Mouse (Mus musculus): ENCODE results near the gene Plekha8. TPM values are rescaled to one million over a fixed set of nuclear protein-coding genes. Genes with fewer than 3 reads are reported as not detected.

Gene Plekha8
- polyA plus RNA-seq, 2 experiments = 1.7 to 2.6 TPM

- Histone ChIP-seq H3K9me3 (ENCODE audit: control insufficient read depth, low read length) (no peaks in the 10 kb centered on the region), H3K9ac (replicated peaks) (no peak overlapping the region), H3K27me3 (ENCODE audit: control insufficient read depth, insufficient read depth, low read length) (no peaks in the 10 kb centered on the region), H3K27ac (no peak overlapping the region), H3K4me1 (replicated peaks; ENCODE audit: control insufficient read depth in 2 of 2, insufficient read depth in 2 of 2, low read length in 1 of 2) (peaks cover 0 to 2% of the 10 kb centered on the region in 2 experiments; a peak in 1 of 4 replicates), H3K36me3 (replicated peaks; ENCODE audit: control insufficient read depth, insufficient read depth, low read depth) (no peaks in the 10 kb centered on the region), H3K4me3 (ENCODE audit: insufficient read depth in 1 of 2, low read depth in 2 of 2, low read length in 2 of 2) (no peak overlapping the region), H3K4me2 (ENCODE audit: low read depth) (no peak overlapping the region)
- DNase-seq (ENCODE audit: low read depth in 3 of 3, low spot score in 3 of 3) (no peak), ATAC-seq (ENCODE audit: insufficient read depth) (no peak)
- TF ChIP-seq CTCF (IDR thresholded peaks at IDR 0.05; ENCODE audit: low read depth) (no peak), EP300 (IDR thresholded peaks at IDR 0.05; ENCODE audit: low read depth) (no peak)
- WGBS (ENCODE audit: insufficient replicate concordance) = 77% methylated on average over 8 of the region's 8 CpGs
Measured at GRCm38 (mm10) chr6:54586911-54587310, 8.0 kb upstream of the Plekha8 start.

- no peaks in the 10 kb centered on the region for H3K36me3 ChIP-seq (replicated peaks; ENCODE audit: control insufficient read depth, insufficient read depth, low read depth)
- H3K4me3 ChIP-seq (ENCODE audit: insufficient read depth in 1 of 2, low read depth in 2 of 2, low read length in 2 of 2) = no peak overlapping the region
- DNase-seq (ENCODE audit: low read depth in 3 of 3, low spot score in 3 of 3) = no peak
- 18% methylated on average over 4 of the region's 4 CpGs for WGBS (ENCODE audit: insufficient replicate concordance)
- no peak overlapping the region for H3K9ac ChIP-seq (replicated peaks)
- ATAC-seq (ENCODE audit: insufficient read depth) = no peak
- TF ChIP-seq EP300 (IDR thresholded peaks at IDR 0.05; ENCODE audit: low read depth) (no peak), CTCF (IDR thresholded peaks at IDR 0.05; ENCODE audit: low read depth) (no peak)
- H3K4me2 ChIP-seq (ENCODE audit: low read depth) = no peak overlapping the region
- H3K4me1 ChIP-seq (replicated peaks; ENCODE audit: control insufficient read depth in 2 of 2, insufficient read depth in 2 of 2, low read length in 1 of 2) = peaks cover 0 to 5% of the 10 kb centered on the region in 2 experiments; a peak in 2 of 4 replicates
- H3K9me3 ChIP-seq (ENCODE audit: control insufficient read depth, low read length) = no peaks in the 10 kb centered on the region
- H3K27ac ChIP-seq = no peak overlapping the region
- H3K27me3 ChIP-seq (ENCODE audit: control insufficient read depth, insufficient read depth, low read length) = no peaks in the 10 kb centered on the region
Measured at GRCm38 (mm10) chr6:54587683-54588082, 7.2 kb upstream of the Plekha8 start.

DNA sequence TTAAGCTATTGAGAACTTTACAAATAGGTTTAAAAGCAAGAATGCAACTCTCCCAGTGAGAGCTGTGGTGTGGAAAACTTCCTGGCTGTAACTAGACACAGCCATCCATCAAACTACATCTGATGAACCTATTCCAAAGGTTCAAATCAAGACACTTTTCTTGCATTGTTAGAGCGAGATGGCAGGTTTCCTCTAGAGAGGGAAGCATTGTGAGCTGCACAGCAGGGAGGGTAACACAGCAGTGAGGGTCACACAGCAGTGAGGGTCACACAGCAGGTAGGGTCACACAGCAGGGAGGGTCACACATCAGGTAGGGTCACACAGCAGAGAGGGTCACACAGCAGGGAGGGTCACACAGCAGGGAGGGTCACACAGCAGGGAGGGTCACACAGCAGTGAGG lies 6.7 kb upstream of the Plekha8 start:
- Histone ChIP-seq H3K9me3 (ENCODE audit: control insufficient read depth, low read length) (no peaks in the 10 kb centered on the region), H3K36me3 (replicated peaks; ENCODE audit: control insufficient read depth, insufficient read depth, low read depth) (no peaks in the 10 kb centered on the region), H3K4me1 (replicated peaks; ENCODE audit: control insufficient read depth in 2 of 2, insufficient read depth in 2 of 2, low read length in 1 of 2) (peaks cover 0 to 5% of the 10 kb centered on the region in 2 experiments; a peak in 2 of 4 replicates), H3K27me3 (ENCODE audit: control insufficient read depth, insufficient read depth, low read length) (no peaks in the 10 kb centered on the region), H3K4me2 (ENCODE audit: low read depth) (no peak overlapping the region), H3K4me3 (ENCODE audit: insufficient read depth in 1 of 2, low read depth in 2 of 2, low read length in 2 of 2) (no peak overlapping the region), H3K27ac (no peak overlapping the region), H3K9ac (replicated peaks) (no peak overlapping the region)
- WGBS (ENCODE audit: insufficient replicate concordance) = 40% methylated on average over 1 of the region's 1 CpGs
- ATAC-seq (ENCODE audit: insufficient read depth) (no peak), DNase-seq (ENCODE audit: low read depth in 3 of 3, low spot score in 3 of 3) (no peak)
- no peak for TF ChIP-seq CTCF (IDR thresholded peaks at IDR 0.05; ENCODE audit: low read depth)
- TF ChIP-seq EP300 (IDR thresholded peaks at IDR 0.05; ENCODE audit: low read depth) = no peak

- Histone ChIP-seq H3K9me3 (ENCODE audit: control insufficient read depth, low read length) (no peaks in the 10 kb centered on the region), H3K9ac (replicated peaks) (no peak overlapping the region), H3K4me1 (replicated peaks; ENCODE audit: control insufficient read depth in 2 of 2, insufficient read depth in 2 of 2, low read length in 1 of 2) (peaks cover 0 to 9% of the 10 kb centered on the region in 2 experiments; a peak in 3 of 4 replicates), H3K27me3 (ENCODE audit: control insufficient read depth, insufficient read depth, low read length) (peaks cover 6% of the 10 kb centered on the region), H3K36me3 (replicated peaks; ENCODE audit: control insufficient read depth, insufficient read depth, low read depth) (no peaks in the 10 kb centered on the region), H3K4me2 (ENCODE audit: low read depth) (no peak overlapping the region), H3K27ac (no peak overlapping the region), H3K4me3 (ENCODE audit: insufficient read depth in 1 of 2, low read depth in 2 of 2, low read length in 2 of 2) (no peak overlapping the region)
- no peak for TF ChIP-seq EP300 (IDR thresholded peaks at IDR 0.05; ENCODE audit: low read depth)
- no peak for TF ChIP-seq CTCF (IDR thresholded peaks at IDR 0.05; ENCODE audit: low read depth)
- DNase-seq (ENCODE audit: low read depth in 3 of 3, low spot score in 3 of 3) (no peak), ATAC-seq (ENCODE audit: insufficient read depth) (no peak)
- WGBS (ENCODE audit: insufficient replicate concordance) = 71% methylated on average over 2 of the region's 2 CpGs
Measured at GRCm38 (mm10) chr6:54590691-54591090, 4.2 kb upstream of the Plekha8 start.

DNA sequence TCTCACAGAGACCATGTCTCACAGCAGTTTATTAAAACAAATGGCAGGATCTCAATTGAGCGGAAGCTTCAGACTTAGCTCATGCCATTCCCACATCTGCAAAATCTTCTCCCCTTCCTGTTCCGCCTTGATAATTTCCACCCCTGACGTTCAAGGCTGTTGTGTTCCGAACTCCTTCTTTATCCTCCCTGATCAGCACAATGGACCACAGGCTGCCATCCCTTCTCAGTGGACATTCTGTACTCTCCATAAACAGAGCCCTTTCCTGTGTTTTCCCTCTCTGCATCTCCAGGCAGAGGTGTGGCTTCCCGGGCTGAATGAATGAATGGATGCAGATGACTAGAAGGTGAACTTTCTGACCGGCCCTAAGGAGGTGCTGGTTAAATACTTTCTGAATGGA lies 3.1 kb upstream of the Plekha8 start:
- H3K4me1 ChIP-seq (replicated peaks; ENCODE audit: control insufficient read depth in 2 of 2, insufficient read depth in 2 of 2, low read length in 1 of 2) = peaks cover 0 to 9% of the 10 kb centered on the region in 2 experiments; a peak in 3 of 4 replicates
- no peak overlapping the region for H3K9ac ChIP-seq (replicated peaks)
- 46% methylated on average over 6 of the region's 6 CpGs for WGBS (ENCODE audit: insufficient replicate concordance)
- no peak for ATAC-seq (ENCODE audit: insufficient read depth)
- no peak overlapping the region for H3K27ac ChIP-seq
- H3K9me3 ChIP-seq (ENCODE audit: control insufficient read depth, low read length) = no peaks in the 10 kb centered on the region
- DNase-seq (ENCODE audit: low read depth in 3 of 3, low spot score in 3 of 3) = no peak
- no peak overlapping the region; a peak in 1 of 4 replicates for H3K4me3 ChIP-seq (ENCODE audit: insufficient read depth in 1 of 2, low read depth in 2 of 2, low read length in 2 of 2)
- no peak for TF ChIP-seq CTCF (IDR thresholded peaks at IDR 0.05; ENCODE audit: low read depth)
- no peak for TF ChIP-seq EP300 (IDR thresholded peaks at IDR 0.05; ENCODE audit: low read depth)
- peaks cover 7% of the 10 kb centered on the region for H3K27me3 ChIP-seq (ENCODE audit: control insufficient read depth, insufficient read depth, low read length)
- peak overlapping the region; percentile 88 for H3K4me2 ChIP-seq (ENCODE audit: low read depth)
- no peaks in the 10 kb centered on the region for H3K36me3 ChIP-seq (replicated peaks; ENCODE audit: control insufficient read depth, insufficient read depth, low read depth)

Data from liver, embryonic 14.5 days (tissue).